Mouse (Mus musculus) hindbrain, embryonic 16.5 days (tissue): ENCODE measurements at regions not wholly inside any gene's neighbourhood (a gene's known extent, or its start where the extent isn't known, plus 50 kb on each side); places are given as distances from the start of the nearest gene placed in this dataset.

ENCODE experiments used
- ATAC-seq: fragments of 200-750 bp; cut with Nextera tagmentation; 2 replicates; pipeline ENCODE4 v1.8.0; 2017; ENCODE audit warnings: moderate TSS enrichment, moderate library complexity
- H3K27ac ChIP-seq: fragments of 300-500 bp; sonication (generic); 2 replicates; pipeline ENCODE4 v1.5.1; 2014; ENCODE audit warnings: low read depth, mild to moderate bottlenecking, control low read depth, low read length, moderate library complexity
- H3K27me3 ChIP-seq: fragments of 300-500 bp; sonication (generic); replicated peaks from 2 replicates; pipeline ENCODE4 v1.6.1; 2014; ENCODE audit warnings: low read length; ENCODE audit not compliant: control insufficient read depth, insufficient read depth
- H3K36me3 ChIP-seq: fragments of 300-500 bp; sonication (generic); 2 replicates; pipeline ENCODE4 v1.6.1; 2014; ENCODE audit warnings: mild to moderate bottlenecking, low read length, moderate library complexity, mixed read lengths; ENCODE audit not compliant: control insufficient read depth, insufficient read depth
- H3K4me1 ChIP-seq: fragments of 300-500 bp; sonication (generic); 2 replicates; pipeline ENCODE4 v1.6.1; 2014; ENCODE audit warnings: low read depth, low read length; ENCODE audit not compliant: control insufficient read depth, insufficient read depth
- H3K4me2 ChIP-seq: fragments of 300-500 bp; sonication (generic); 2 replicates; pipeline ENCODE4 v1.6.1; 2014; ENCODE audit warnings: mild to moderate bottlenecking, low read length, control low read depth, moderate library complexity
- H3K4me3 ChIP-seq: fragments of 300-500 bp; sonication (generic); 2 replicates; pipeline ENCODE4 v1.5.1; 2014; ENCODE audit warnings: mild to moderate bottlenecking, low read length, control low read depth, moderate library complexity
- H3K9ac ChIP-seq: fragments of 300-500 bp; sonication (generic); 2 replicates; pipeline ENCODE4 v1.6.1; 2014; ENCODE audit warnings: low read depth, mild to moderate bottlenecking, control low read depth, low read length, moderate library complexity
- H3K9me3 ChIP-seq: fragments of 300-500 bp; sonication (generic); 2 replicates; pipeline ENCODE4 v1.6.1; 2014; ENCODE audit warnings: mild to moderate bottlenecking, low read length, moderate library complexity; ENCODE audit not compliant: control insufficient read depth
- WGBS: fragments of 180-500 bp; shearing (Covaris S2); extraction: QIAGEN DNeasy Blood & Tissue Kit; methylation state at CpG from one replicate; pipeline ENCODE4 v1.1.7; 2014; 5-methylcytosine and 5-hydroxymethylcytosine counted together

- 80% methylated on average over 13 of the region's 13 CpGs for WGBS
- ATAC-seq: no peak
These were observed 60.0 kb upstream of the Ajap1 start for GRCm38 (mm10) chr4:153542631-153543031.

GRCm38 (mm10) chr4:153543900-153544648 lies 61.5 kb upstream of the Ajap1 start:
- Histone ChIP-seq H3K9me3 (no peaks in the 10 kb centered on the region), H3K27me3 (no peaks in the 10 kb centered on the region), H3K4me2 (no peak overlapping the region), H3K27ac (no peak overlapping the region), H3K9ac (no peak overlapping the region), H3K4me3 (no peak overlapping the region), H3K4me1 (peaks cover 19% of the 10 kb centered on the region), H3K36me3 (no peaks in the 10 kb centered on the region)
- 36% methylated on average over 24 of the region's 24 CpGs for WGBS
- ATAC-seq: no peak

More at GRCm38 (mm10) chr4:153542631-153543031, 60.0 kb upstream of the Ajap1 start:
- Histone ChIP-seq H3K9me3 (no peaks in the 10 kb centered on the region), H3K9ac (no peak overlapping the region), H3K27me3 (no peaks in the 10 kb centered on the region), H3K36me3 (no peaks in the 10 kb centered on the region), H3K4me2 (no peak overlapping the region), H3K4me1 (peaks cover 13% of the 10 kb centered on the region), H3K4me3 (no peak overlapping the region), H3K27ac (no peak overlapping the region)

GRCm38 (mm10) chr4:153546709-153547108 lies 64.1 kb upstream of the Ajap1 start:
- Histone ChIP-seq H3K36me3 (no peaks in the 10 kb centered on the region), H3K27me3 (no peaks in the 10 kb centered on the region), H3K9ac (no peak overlapping the region), H3K4me2 (no peak overlapping the region), H3K4me1 (peaks cover 19% of the 10 kb centered on the region), H3K9me3 (no peaks in the 10 kb centered on the region), H3K4me3 (no peak overlapping the region), H3K27ac (no peak overlapping the region)
- no peak for ATAC-seq
- 78% methylated on average over 7 of the region's 7 CpGs for WGBS

- H3K27ac ChIP-seq: no peak overlapping the region
- peaks cover 19% of the 10 kb centered on the region for H3K4me1 ChIP-seq
- no peak for ATAC-seq
These were observed 64.5 kb upstream of the Ajap1 start for GRCm38 (mm10) chr4:153547111-153547510.

GRCm38 (mm10) chr4:153547871-153548270 lies 65.3 kb upstream of the Ajap1 start:
- WGBS: 42% methylated on average over 13 of the region's 13 CpGs
- no peaks in the 10 kb centered on the region for H3K9me3 ChIP-seq
- H3K4me3 ChIP-seq: no peak overlapping the region
- no peaks in the 10 kb centered on the region for H3K36me3 ChIP-seq
- no peak overlapping the region for H3K27ac ChIP-seq
- H3K27me3 ChIP-seq: no peaks in the 10 kb centered on the region
- H3K9ac ChIP-seq: no peak overlapping the region
- H3K4me2 ChIP-seq: no peak overlapping the region
- ATAC-seq: no peak
- peaks cover 19% of the 10 kb centered on the region for H3K4me1 ChIP-seq

More at GRCm38 (mm10) chr4:153547111-153547510, 64.5 kb upstream of the Ajap1 start:
- Histone ChIP-seq H3K9ac (no peak overlapping the region), H3K27me3 (no peaks in the 10 kb centered on the region), H3K36me3 (no peaks in the 10 kb centered on the region), H3K4me3 (no peak overlapping the region), H3K4me2 (no peak overlapping the region), H3K9me3 (no peaks in the 10 kb centered on the region)
- 85% methylated on average over 5 of the region's 5 CpGs for WGBS

- no peak overlapping the region for H3K9ac ChIP-seq
- H3K4me1 ChIP-seq: peaks cover 9% of the 10 kb centered on the region
- no peaks in the 10 kb centered on the region for H3K36me3 ChIP-seq
- WGBS: 96% methylated on average over 7 of the region's 7 CpGs
- no peaks in the 10 kb centered on the region for H3K9me3 ChIP-seq
- H3K27me3 ChIP-seq: no peaks in the 10 kb centered on the region
- H3K4me2 ChIP-seq: no peak overlapping the region
- H3K4me3 ChIP-seq: no peak overlapping the region
- ATAC-seq: no peak
- H3K27ac ChIP-seq: no peak overlapping the region
These were observed 68.7 kb upstream of the Ajap1 start for GRCm38 (mm10) chr4:153551291-153551690.

GRCm38 (mm10) chr4:153552483-153552882 lies 69.9 kb upstream of the Ajap1 start:
- no peak overlapping the region for H3K4me3 ChIP-seq
- H3K9ac ChIP-seq: no peak overlapping the region
- H3K36me3 ChIP-seq: no peaks in the 10 kb centered on the region
- 36% methylated on average over 4 of the region's 4 CpGs for WGBS
- no peaks in the 10 kb centered on the region for H3K9me3 ChIP-seq
- no peak for ATAC-seq
- H3K4me1 ChIP-seq: peaks cover 7% of the 10 kb centered on the region
- no peaks in the 10 kb centered on the region for H3K27me3 ChIP-seq
- H3K27ac ChIP-seq: no peak overlapping the region
- no peak overlapping the region for H3K4me2 ChIP-seq

- no peak overlapping the region for H3K27ac ChIP-seq
- WGBS: 72% methylated on average over 19 of the region's 19 CpGs
- ATAC-seq: no peak
- H3K27me3 ChIP-seq: no peaks in the 10 kb centered on the region
- no peak overlapping the region for H3K4me2 ChIP-seq
- H3K4me1 ChIP-seq: peaks cover 3% of the 10 kb centered on the region
- H3K9me3 ChIP-seq: no peaks in the 10 kb centered on the region
- H3K9ac ChIP-seq: no peak overlapping the region
- no peak overlapping the region for H3K4me3 ChIP-seq
- H3K36me3 ChIP-seq: no peaks in the 10 kb centered on the region
These were observed 75.4 kb upstream of the Ajap1 start for GRCm38 (mm10) chr4:153557812-153558608.

- Histone ChIP-seq H3K9me3 (no peaks in the 10 kb centered on the region), H3K4me2 (no peak overlapping the region), H3K4me1 (peaks cover 3% of the 10 kb centered on the region), H3K4me3 (no peak overlapping the region), H3K27ac (no peak overlapping the region), H3K27me3 (no peaks in the 10 kb centered on the region), H3K36me3 (no peaks in the 10 kb centered on the region), H3K9ac (no peak overlapping the region)
- no peak for ATAC-seq
- 69% methylated on average over 4 of the region's 4 CpGs for WGBS
These were observed 77.0 kb upstream of the Ajap1 start for GRCm38 (mm10) chr4:153559568-153559967.
